Mouse (Mus musculus): ENCODE results near the gene Smco1. TPM values are rescaled to one million over a fixed set of nuclear protein-coding genes. Genes with fewer than 3 reads are reported as not detected.

Gene Smco1
- polyA plus RNA-seq (2012) = not detected in 2 replicates

- TF ChIP-seq GATA1 (IDR thresholded peaks at IDR 0.05; ENCODE audit: low read length) = no peak
Observed at GRCm38 (mm10) chr16:32271291-32271690, at the start of gene Smco1. Gene Smco1, plus strand, starts transcription at chr16:32271468.

GRCm38 (mm10) chr16:32221803-32222202 is 49.5 kb upstream of the Smco1 start:
- no peak for TF ChIP-seq GATA1 (IDR thresholded peaks at IDR 0.05; ENCODE audit: low read length)

GRCm38 (mm10) chr16:32222399-32222798 is 48.9 kb upstream of the Smco1 start:
- no peak for TF ChIP-seq GATA1 (IDR thresholded peaks at IDR 0.05; ENCODE audit: low read length)

- TF ChIP-seq GATA1 (IDR thresholded peaks at IDR 0.05; ENCODE audit: low read length) = no peak
Observed at GRCm38 (mm10) chr16:32237930-32238680, 33.2 kb upstream of the Smco1 start.

- no peak for TF ChIP-seq GATA1 (IDR thresholded peaks at IDR 0.05; ENCODE audit: low read length)
Observed at GRCm38 (mm10) chr16:32239428-32240312, 31.6 kb upstream of the Smco1 start.

GRCm38 (mm10) chr16:32243901-32244300 is 27.4 kb upstream of the Smco1 start:
- TF ChIP-seq GATA1 (IDR thresholded peaks at IDR 0.05; ENCODE audit: low read length) = no peak

GRCm38 (mm10) chr16:32246351-32246791 is 24.9 kb upstream of the Smco1 start:
- TF ChIP-seq GATA1 (IDR thresholded peaks at IDR 0.05; ENCODE audit: low read length) = no peak

- no peak for TF ChIP-seq GATA1 (IDR thresholded peaks at IDR 0.05; ENCODE audit: low read length)
Observed at GRCm38 (mm10) chr16:32246952-32247370, 24.3 kb upstream of the Smco1 start, which contains the start of the genes Fbxo45 and Wdr53. Gene Fbxo45, minus strand, starts transcription at chr16:32247158. Gene Wdr53, plus strand, starts transcription at chr16:32247227.

GRCm38 (mm10) chr16:32273338-32273737 is 2.1 kb downstream of the Smco1 start:
- TF ChIP-seq GATA1 (IDR thresholded peaks at IDR 0.05; ENCODE audit: low read length) = no peak

GRCm38 (mm10) chr16:32275041-32275440 is 3.8 kb downstream of the Smco1 start:
- no peak for TF ChIP-seq GATA1 (IDR thresholded peaks at IDR 0.05; ENCODE audit: low read length)

GRCm38 (mm10) chr16:32275830-32276229 is 4.6 kb downstream of the Smco1 start:
- no peak for TF ChIP-seq GATA1 (IDR thresholded peaks at IDR 0.05; ENCODE audit: low read length)

GRCm38 (mm10) chr16:32277308-32278256 is 6.3 kb downstream of the Smco1 start, which contains the start of gene Rnf168:
Gene Rnf168, plus strand, starts transcription at chr16:32277459.
- TF ChIP-seq GATA1 (IDR thresholded peaks at IDR 0.05; ENCODE audit: low read length) = no peak

- no peak for TF ChIP-seq GATA1 (IDR thresholded peaks at IDR 0.05; ENCODE audit: low read length)
Observed at GRCm38 (mm10) chr16:32278396-32278795, 7.1 kb downstream of the Smco1 start.

- no peak for TF ChIP-seq GATA1 (IDR thresholded peaks at IDR 0.05; ENCODE audit: low read length)
Observed at GRCm38 (mm10) chr16:32280211-32280610, 8.9 kb downstream of the Smco1 start.

GRCm38 (mm10) chr16:32282608-32283007 is 11.3 kb downstream of the Smco1 start:
- TF ChIP-seq GATA1 (IDR thresholded peaks at IDR 0.05; ENCODE audit: low read length) = no peak
